Mouse (Mus musculus) urinary bladder, adult 2 months (tissue): ENCODE data around the gene Hira. TPM values are rescaled to one million over a fixed set of nuclear protein-coding genes. Genes with fewer than 3 reads are reported as not detected.

Experiments used
- DNase-seq: peaks from one replicate; pipeline ENCODE4 v3.0.0; 2022; ENCODE audit warnings: low spot score
- polyA plus RNA-seq: library from polyadenylated mRNA; depleted of rRNA; stranded (reverse); fragments of >200 nt; gene quantifications from 2 replicates; pipeline ENCODE4 v1.2.3, GENCODE M21; 2012; rRNA removed

Gene Hira
- polyA plus RNA-seq, 1 experiment, result 36.8 TPM

DNA sequence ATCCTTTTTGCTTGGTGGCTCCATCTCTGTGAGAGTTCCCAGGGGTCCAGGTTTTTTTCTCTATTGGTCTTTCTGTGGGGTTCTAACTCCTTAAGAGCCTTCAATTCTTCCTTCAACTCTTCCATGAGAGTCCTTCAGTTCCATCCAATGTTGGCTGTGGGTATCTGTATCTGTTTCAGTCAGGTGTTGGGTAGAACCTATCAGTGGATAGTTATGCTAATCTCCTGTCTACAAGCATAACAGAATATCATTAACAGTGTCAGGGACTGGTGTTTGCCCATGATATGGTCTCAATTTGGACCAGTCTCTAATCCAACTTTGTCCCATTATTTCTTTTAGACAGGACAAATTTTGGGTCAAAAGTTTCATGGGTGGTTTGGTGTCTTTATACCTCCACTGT is 137.8 kb downstream of the Hira start:
- DNase-seq, result no peak

Other genes starting within 250 kb of the Hira start
- gene Sept5, start 247.1 kb upstream of the Hira start, polyA plus RNA-seq, result 44.7 and 46.4 TPM in 2 replicates
- gene Cldn5, start 100.2 kb upstream of the Hira start, polyA plus RNA-seq, result 45.6 and 48.4 TPM in 2 replicates
- 58.0 TPM in 2 replicates for gene Ufd1, start 65.3 kb upstream of the Hira start, polyA plus RNA-seq
- gene Cdc45, start 65.0 kb upstream of the Hira start, polyA plus RNA-seq, result 2.9 and 4.4 TPM in 2 replicates
- gene 2510002D24Rik, start 40.5 kb upstream of the Hira start, polyA plus RNA-seq, result 41.6 and 56.6 TPM in 2 replicates
- not detected in 2 replicates for gene Gm28539, start 40.5 kb upstream of the Hira start, polyA plus RNA-seq
- gene Mrpl40, start 175 bp upstream of the Hira start, polyA plus RNA-seq, result 22.5 and 24.9 TPM in 2 replicates